Mouse (Mus musculus): Measurements from ENCODE around the gene Meioc. TPM values are rescaled to one million over a fixed set of nuclear protein-coding genes. Genes with fewer than 3 reads are reported as not detected.
A peak's percentile ranks its signal among the peaks of the same experiment; 100 is the strongest.

Gene Meioc
- polyA plus RNA-seq, 1 experiment from 2014 or later, result 0.79 TPM

DNA sequence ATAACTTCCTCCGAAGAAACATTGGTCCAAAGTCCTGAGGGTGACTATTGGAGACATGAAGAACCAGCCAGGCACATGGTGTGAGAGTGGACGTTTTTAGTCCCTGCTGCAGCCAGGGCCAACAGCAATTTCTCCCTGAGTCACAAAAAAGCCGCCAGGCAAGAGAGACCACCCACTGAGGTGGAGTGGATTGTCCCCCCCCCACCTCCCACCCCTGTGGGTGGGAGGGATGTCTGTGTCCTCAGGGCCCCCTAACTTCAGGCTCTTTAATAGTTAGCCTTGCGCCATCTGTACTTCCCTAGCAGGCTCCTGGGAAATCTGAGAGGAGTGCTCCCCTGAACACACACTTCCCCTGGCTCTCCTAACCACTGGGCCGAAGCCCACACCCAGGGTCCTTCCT is 32.3 kb upstream of the Meioc start:
- H3K9ac ChIP-seq (ENCODE audit: low read length), result no peak overlapping the region
- H3K4me3 ChIP-seq (replicated peaks; ENCODE audit: low read length), result no peak overlapping the region
- WGBS, result 35% methylated on average over 5 of the region's 5 CpGs
- H3K9me3 ChIP-seq (replicated peaks; ENCODE audit: control insufficient read depth, low read length), result no peaks in the 10 kb centered on the region
- peaks cover 37% of the 10 kb centered on the region for H3K4me1 ChIP-seq (ENCODE audit: control insufficient read depth, insufficient read depth, low read length)
- H3K27me3 ChIP-seq (ENCODE audit: control insufficient read depth, insufficient read depth, low read length), result no peaks in the 10 kb centered on the region
- no peaks in the 10 kb centered on the region for H3K36me3 ChIP-seq (ENCODE audit: control insufficient read depth, insufficient read depth, low read length)
- no peak overlapping the region for H3K4me2 ChIP-seq (ENCODE audit: low read depth, low read length)
- ATAC-seq (ENCODE audit: insufficient read depth, low FRiP score), result peak; percentile 54; the same call in 1 of the 2 replicates
- H3K27ac ChIP-seq (ENCODE audit: low read length), result 0 out of 2 replicates have a peak overlapping the region, but pooled peaks have one; percentile 15

DNA sequence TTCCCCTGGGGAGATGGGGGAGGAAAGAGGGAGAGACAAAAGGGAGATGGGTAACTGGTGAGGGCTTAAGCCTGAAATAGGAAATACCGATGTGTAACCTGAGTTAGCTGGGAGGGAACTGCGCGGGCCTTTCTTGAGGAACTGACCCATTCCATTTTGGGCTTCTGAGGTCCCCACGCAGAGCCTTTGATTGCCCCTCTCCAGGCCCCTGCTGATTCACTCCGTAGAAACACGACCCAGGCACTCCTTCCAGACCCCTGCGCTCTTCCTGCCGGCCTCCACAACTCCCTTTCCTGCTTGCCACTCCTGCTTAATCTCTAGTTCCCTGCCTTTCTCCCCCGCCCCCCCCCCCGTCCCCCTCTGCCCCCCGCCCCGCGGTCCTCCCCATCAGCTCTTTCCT is 30.8 kb upstream of the Meioc start:
- ATAC-seq (ENCODE audit: insufficient read depth, low FRiP score), result no peak
- H3K9ac ChIP-seq (ENCODE audit: low read length), result peak overlapping the region; percentile 25; the same call in 1 of the 2 replicates
- no peak overlapping the region for H3K27ac ChIP-seq (ENCODE audit: low read length)
- 13% methylated on average over 11 of the region's 13 CpGs for WGBS
- H3K9me3 ChIP-seq (replicated peaks; ENCODE audit: control insufficient read depth, low read length), result no peaks in the 10 kb centered on the region
- peaks cover 37% of the 10 kb centered on the region for H3K4me1 ChIP-seq (ENCODE audit: control insufficient read depth, insufficient read depth, low read length)
- no peaks in the 10 kb centered on the region for H3K27me3 ChIP-seq (ENCODE audit: control insufficient read depth, insufficient read depth, low read length)
- H3K4me3 ChIP-seq (replicated peaks; ENCODE audit: low read length), result no peak overlapping the region
- H3K36me3 ChIP-seq (ENCODE audit: control insufficient read depth, insufficient read depth, low read length), result no peaks in the 10 kb centered on the region
- peak overlapping the region; percentile 49 for H3K4me2 ChIP-seq (ENCODE audit: low read depth, low read length)

DNA sequence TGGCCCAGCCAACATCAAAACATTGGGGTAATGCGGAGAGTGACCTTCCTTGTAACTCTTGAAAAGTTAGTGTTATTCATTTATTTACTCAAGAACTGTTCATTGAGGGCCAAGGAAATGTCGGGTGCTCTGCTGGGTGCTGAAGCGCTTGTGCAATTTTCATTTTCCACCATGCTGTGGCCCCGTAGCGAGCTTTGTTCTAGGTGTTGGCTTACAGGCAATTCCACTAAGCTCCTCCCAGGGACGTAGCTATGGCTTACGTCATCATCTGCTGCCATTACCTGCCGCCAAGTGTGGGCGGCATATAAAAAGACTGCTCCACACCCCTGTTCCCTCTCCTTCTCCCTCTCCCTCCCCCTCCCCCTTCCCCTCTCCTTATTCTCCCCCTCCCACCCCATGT is 30.1 kb upstream of the Meioc start:
- Histone ChIP-seq H3K4me2 (ENCODE audit: low read depth, low read length) (peak overlapping the region; percentile 49), H3K4me1 (ENCODE audit: control insufficient read depth, insufficient read depth, low read length) (peaks cover 37% of the 10 kb centered on the region), H3K9ac (ENCODE audit: low read length) (no peak overlapping the region), H3K27me3 (ENCODE audit: control insufficient read depth, insufficient read depth, low read length) (no peaks in the 10 kb centered on the region), H3K4me3 (replicated peaks; ENCODE audit: low read length) (peak overlapping the region; percentile 24), H3K36me3 (ENCODE audit: control insufficient read depth, insufficient read depth, low read length) (no peaks in the 10 kb centered on the region), H3K9me3 (replicated peaks; ENCODE audit: control insufficient read depth, low read length) (no peaks in the 10 kb centered on the region), H3K27ac (ENCODE audit: low read length) (peak overlapping the region; percentile 42; the same call in 1 of the 2 replicates)
- 25% methylated on average over 9 of the region's 9 CpGs for WGBS
- peak; percentile 57; the same call in 1 of the 2 replicates for ATAC-seq (ENCODE audit: insufficient read depth, low FRiP score)

DNA sequence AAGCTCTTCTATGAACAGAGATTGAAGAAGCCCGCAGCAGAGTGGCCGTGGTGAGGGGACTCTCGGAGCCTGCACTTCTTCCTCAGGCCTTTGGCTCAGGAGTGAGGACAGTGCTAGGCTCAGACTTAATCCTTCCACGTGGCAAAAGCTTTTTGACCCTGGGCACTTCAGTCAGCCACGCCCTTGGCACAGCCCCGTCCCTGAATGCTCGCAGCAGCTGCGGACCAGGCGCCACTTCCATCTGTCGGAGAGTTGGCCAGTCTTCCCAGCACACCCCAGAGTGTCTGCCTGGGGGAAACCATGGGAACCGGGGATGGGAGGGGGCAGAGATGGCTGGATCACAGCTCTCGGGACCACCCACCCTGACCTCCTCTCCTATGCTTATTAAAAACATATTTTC is 26.6 kb upstream of the Meioc start:
- Histone ChIP-seq H3K27me3 (ENCODE audit: control insufficient read depth, insufficient read depth, low read length) (no peaks in the 10 kb centered on the region), H3K4me2 (ENCODE audit: low read depth, low read length) (no peak overlapping the region), H3K4me1 (ENCODE audit: control insufficient read depth, insufficient read depth, low read length) (peaks cover 24% of the 10 kb centered on the region), H3K9me3 (replicated peaks; ENCODE audit: control insufficient read depth, low read length) (no peaks in the 10 kb centered on the region), H3K36me3 (ENCODE audit: control insufficient read depth, insufficient read depth, low read length) (no peaks in the 10 kb centered on the region), H3K27ac (ENCODE audit: low read length) (no peak overlapping the region), H3K4me3 (replicated peaks; ENCODE audit: low read length) (no peak overlapping the region), H3K9ac (ENCODE audit: low read length) (peak overlapping the region; percentile 26; the same call in 1 of the 2 replicates)
- 32% methylated on average over 12 of the region's 12 CpGs for WGBS
- peak; percentile 41; the same call in 1 of the 2 replicates for ATAC-seq (ENCODE audit: insufficient read depth, low FRiP score)

DNA sequence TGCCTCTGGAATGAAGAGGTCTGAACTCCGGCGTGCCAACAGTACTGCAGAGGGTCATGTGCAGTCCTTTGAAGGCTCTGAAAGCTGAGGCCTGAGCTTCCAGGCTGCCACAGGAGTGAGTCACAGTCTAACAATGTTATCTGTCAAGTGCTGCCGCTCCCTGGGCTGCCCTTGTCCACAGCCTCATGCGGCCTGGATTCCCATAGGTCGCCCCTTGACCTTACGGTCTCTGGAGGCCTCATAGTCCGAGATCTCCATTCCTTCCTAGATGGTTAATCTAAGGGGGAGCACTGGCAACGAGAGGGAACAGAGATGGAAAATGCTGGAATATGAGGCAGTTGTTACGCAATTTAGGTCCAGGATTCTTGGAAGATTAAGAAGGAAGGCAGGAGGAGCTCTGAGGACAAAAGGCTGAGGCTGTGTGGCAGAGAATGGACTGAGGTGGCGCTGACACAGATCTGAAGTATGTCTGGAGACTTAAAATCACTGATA is 19.6 kb upstream of the Meioc start:
- Histone ChIP-seq H3K4me3 (replicated peaks; ENCODE audit: low read length) (no peak overlapping the region), H3K27me3 (ENCODE audit: control insufficient read depth, insufficient read depth, low read length) (no peaks in the 10 kb centered on the region), H3K9ac (ENCODE audit: low read length) (0 out of 2 replicates have a peak overlapping the region, but pooled peaks have one; percentile 25), H3K9me3 (replicated peaks; ENCODE audit: control insufficient read depth, low read length) (no peaks in the 10 kb centered on the region), H3K4me1 (ENCODE audit: control insufficient read depth, insufficient read depth, low read length) (peaks cover 8% of the 10 kb centered on the region), H3K4me2 (ENCODE audit: low read depth, low read length) (0 out of 2 replicates have a peak overlapping the region, but pooled peaks have one; percentile 5), H3K36me3 (ENCODE audit: control insufficient read depth, insufficient read depth, low read length) (no peaks in the 10 kb centered on the region), H3K27ac (ENCODE audit: low read length) (peak overlapping the region; percentile 65)
- peak; percentile 86 for ATAC-seq (ENCODE audit: insufficient read depth, low FRiP score)
- 36% methylated on average over 10 of the region's 10 CpGs for WGBS

DNA sequence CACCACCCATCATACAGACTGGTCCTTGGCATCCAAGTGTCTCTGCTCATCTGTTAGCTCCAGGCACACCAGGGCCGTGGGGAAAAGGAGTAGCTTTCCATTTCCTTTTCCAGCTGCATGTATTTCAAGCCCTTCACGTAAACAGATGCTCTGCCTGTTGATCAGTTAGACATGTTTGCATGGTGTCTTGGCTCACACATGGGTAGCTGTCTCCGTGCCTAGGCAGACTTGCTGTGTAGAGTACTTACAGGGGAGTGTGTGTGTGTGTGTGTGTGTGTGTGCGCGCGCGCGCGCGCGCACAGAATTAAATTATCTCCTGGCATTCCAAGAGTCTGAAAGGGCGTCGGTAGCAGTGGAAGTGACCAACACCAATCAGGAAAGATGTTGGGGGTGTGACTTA is 17.3 kb upstream of the Meioc start:
- 70% methylated on average over 13 of the region's 13 CpGs for WGBS
- no peaks in the 10 kb centered on the region for H3K27me3 ChIP-seq (ENCODE audit: control insufficient read depth, insufficient read depth, low read length)
- ATAC-seq (ENCODE audit: insufficient read depth, low FRiP score), result no peak
- no peak overlapping the region for H3K4me2 ChIP-seq (ENCODE audit: low read depth, low read length)
- H3K9me3 ChIP-seq (replicated peaks; ENCODE audit: control insufficient read depth, low read length), result no peaks in the 10 kb centered on the region
- H3K36me3 ChIP-seq (ENCODE audit: control insufficient read depth, insufficient read depth, low read length), result no peaks in the 10 kb centered on the region
- peak overlapping the region; percentile 19; the same call in 1 of the 2 replicates for H3K27ac ChIP-seq (ENCODE audit: low read length)
- H3K4me1 ChIP-seq (ENCODE audit: control insufficient read depth, insufficient read depth, low read length), result peaks cover 7% of the 10 kb centered on the region
- no peak overlapping the region for H3K9ac ChIP-seq (ENCODE audit: low read length)
- H3K4me3 ChIP-seq (replicated peaks; ENCODE audit: low read length), result no peak overlapping the region

DNA sequence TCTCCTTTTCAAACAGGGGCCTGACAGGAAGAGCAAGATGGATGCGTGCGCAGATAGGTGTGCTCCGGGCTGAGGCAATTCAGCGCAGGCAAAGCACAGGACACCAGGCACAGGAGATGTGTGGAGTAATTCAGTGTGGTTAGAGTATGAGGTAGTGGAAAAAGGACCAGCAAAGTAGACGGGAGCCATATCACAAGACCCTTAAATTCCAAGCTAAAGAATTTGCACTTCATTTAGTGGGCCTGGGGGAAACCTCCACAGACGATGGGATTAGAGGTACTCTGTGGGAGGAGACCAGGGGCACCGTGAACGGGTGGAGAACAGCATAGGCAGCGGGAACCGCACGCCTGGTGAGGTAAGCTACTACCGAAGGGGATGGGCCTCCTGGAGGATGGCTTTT is 15.6 kb upstream of the Meioc start:
- Histone ChIP-seq H3K27ac (ENCODE audit: low read length) (no peak overlapping the region), H3K9me3 (replicated peaks; ENCODE audit: control insufficient read depth, low read length) (no peaks in the 10 kb centered on the region), H3K4me2 (ENCODE audit: low read depth, low read length) (no peak overlapping the region), H3K27me3 (ENCODE audit: control insufficient read depth, insufficient read depth, low read length) (no peaks in the 10 kb centered on the region), H3K4me3 (replicated peaks; ENCODE audit: low read length) (no peak overlapping the region), H3K4me1 (ENCODE audit: control insufficient read depth, insufficient read depth, low read length) (peaks cover 7% of the 10 kb centered on the region), H3K36me3 (ENCODE audit: control insufficient read depth, insufficient read depth, low read length) (no peaks in the 10 kb centered on the region), H3K9ac (ENCODE audit: low read length) (no peak overlapping the region)
- ATAC-seq (ENCODE audit: insufficient read depth, low FRiP score), result no peak
- 71% methylated on average over 12 of the region's 12 CpGs for WGBS

DNA sequence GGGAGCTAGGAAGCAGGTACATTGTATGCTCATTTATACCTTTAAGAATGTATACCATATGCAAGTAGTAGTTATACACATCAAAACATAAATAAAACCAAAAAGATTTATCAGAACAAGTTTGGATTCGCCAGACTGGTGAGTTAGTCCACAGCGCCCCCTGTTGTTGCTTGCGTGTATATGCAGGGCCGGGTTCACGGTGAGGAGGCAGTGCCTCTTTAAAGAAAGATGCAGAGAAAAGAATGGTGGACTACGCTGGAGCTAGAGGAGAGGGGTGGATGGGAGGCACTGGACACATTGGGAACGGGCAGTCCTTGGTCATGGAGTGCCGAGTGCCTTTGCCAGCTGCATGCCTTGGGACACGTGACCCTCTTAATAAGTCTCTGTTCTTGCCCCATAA is 12.1 kb upstream of the Meioc start:
- H3K9ac ChIP-seq (ENCODE audit: low read length), result no peak overlapping the region
- H3K4me1 ChIP-seq (ENCODE audit: control insufficient read depth, insufficient read depth, low read length), result no peaks in the 10 kb centered on the region
- no peak overlapping the region for H3K4me3 ChIP-seq (replicated peaks; ENCODE audit: low read length)
- ATAC-seq (ENCODE audit: insufficient read depth, low FRiP score), result no peak
- no peaks in the 10 kb centered on the region for H3K27me3 ChIP-seq (ENCODE audit: control insufficient read depth, insufficient read depth, low read length)
- H3K27ac ChIP-seq (ENCODE audit: low read length), result no peak overlapping the region
- H3K9me3 ChIP-seq (replicated peaks; ENCODE audit: control insufficient read depth, low read length), result no peaks in the 10 kb centered on the region
- H3K4me2 ChIP-seq (ENCODE audit: low read depth, low read length), result no peak overlapping the region
- H3K36me3 ChIP-seq (ENCODE audit: control insufficient read depth, insufficient read depth, low read length), result no peaks in the 10 kb centered on the region
- WGBS, result 6% methylated on average over 9 of the region's 9 CpGs

DNA sequence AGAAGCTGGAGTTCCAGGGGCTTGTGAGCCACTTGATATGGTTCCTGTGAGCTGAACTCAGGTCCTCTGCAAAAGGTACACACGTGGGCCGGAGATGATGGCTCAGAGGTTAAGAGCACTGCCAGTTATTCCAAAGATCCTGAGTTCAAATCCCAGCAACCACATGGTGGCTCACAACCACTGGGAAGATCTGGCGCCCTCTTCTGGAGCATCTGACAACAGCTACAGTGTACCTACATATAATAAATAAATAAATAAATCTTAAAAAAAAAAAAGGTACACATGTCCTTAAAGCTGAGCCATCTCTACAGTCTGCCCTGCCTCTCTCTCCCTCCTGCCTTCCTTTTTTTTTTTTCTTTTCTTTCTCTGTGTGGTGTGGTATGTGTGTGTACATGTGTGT is 10.7 kb upstream of the Meioc start:
- Histone ChIP-seq H3K27ac (ENCODE audit: low read length) (no peak overlapping the region), H3K9me3 (replicated peaks; ENCODE audit: control insufficient read depth, low read length) (no peaks in the 10 kb centered on the region), H3K4me3 (replicated peaks; ENCODE audit: low read length) (no peak overlapping the region), H3K36me3 (ENCODE audit: control insufficient read depth, insufficient read depth, low read length) (no peaks in the 10 kb centered on the region), H3K9ac (ENCODE audit: low read length) (no peak overlapping the region), H3K4me1 (ENCODE audit: control insufficient read depth, insufficient read depth, low read length) (no peaks in the 10 kb centered on the region), H3K4me2 (ENCODE audit: low read depth, low read length) (no peak overlapping the region), H3K27me3 (ENCODE audit: control insufficient read depth, insufficient read depth, low read length) (no peaks in the 10 kb centered on the region)
- 69% methylated on average over 3 of the region's 3 CpGs for WGBS
- no peak for ATAC-seq (ENCODE audit: insufficient read depth, low FRiP score)
